ENCODE assay signal across 8 mouse cellular contexts in genomic region chr15:81585746-81586461, GRCm38 (mm10). TPM values are rescaled to one million over a fixed set of nuclear protein-coding genes. Genes with fewer than 3 reads are reported as not detected.
A peak's percentile ranks its signal among the peaks of the same experiment; 100 is the strongest.
DNase-seq lines count a peak whose midpoint lies in the region; ATAC-seq and TF ChIP-seq lines count a peak whose summit lies in the region.

No protein-coding gene starts in this region.

- peak overlapping the region; percentile 74 for H3K4me2 ChIP-seq in hindbrain, embryonic 16.5 days (ENCODE audit: low read length)

- 1% methylated on average over 64 of the region's 77 CpGs for WGBS in hindbrain, embryonic 16.5 days
- under 1% methylated on average over 58 of the region's 77 CpGs for WGBS in macrophage (ENCODE audit: missing documents)

- H3K79me2 ChIP-seq in macrophage (ENCODE audit: inconsistent target) = peaks cover 48% of the 10 kb centered on the region

- peaks cover 21% of the 10 kb centered on the region for H3K4me1 ChIP-seq in hindbrain, embryonic 16.5 days (ENCODE audit: control insufficient read depth, insufficient read depth, low read depth, low read length)

- peak; percentile 72 for ATAC-seq in hindbrain, embryonic 16.5 days

- intact Hi-C loops in left cerebral cortex, adult 2 months (cut with DNase I) = loop anchor here (1.0 to 2.0 kb wide), 3 partner anchors 63 to 186 kb away; partner anchors contain the start of genes Rbx1, St13 and Xpnpep3

- H3K27ac ChIP-seq in hindbrain, embryonic 16.5 days (ENCODE audit: low read depth, low read length) = peak overlapping the region; percentile 100
- H3K27ac ChIP-seq in left cerebral cortex, adult 2 months = peak overlapping the region; percentile 100
- H3K27ac ChIP-seq in macrophage = peak overlapping the region; percentile 93

- H3K9me3 ChIP-seq in hindbrain, embryonic 16.5 days (ENCODE audit: control insufficient read depth, low read length) = no peaks in the 10 kb centered on the region

- no peaks in the 10 kb centered on the region for H3K27me3 ChIP-seq in hindbrain, embryonic 16.5 days (replicated peaks; ENCODE audit: control insufficient read depth, insufficient read depth, low read length)

- TF ChIP-seq CTCF in left cerebral cortex, adult 2 months (IDR thresholded peaks at IDR 0.05) = no peak; the same call in none of the 2 replicates

- DNase-seq in T-cell, adult 2 months (ENCODE audit: low spot score) = peak; percentile 86
- DNase-seq in cerebellum, postnatal 36 days = peak; percentile 83 to 89
- DNase-seq in gastrocnemius, adult 18-20 months (ENCODE audit: low spot score) = peak; percentile 88
- peak; percentile 79 to 85 for DNase-seq in left cerebral cortex, adult 2 months (ENCODE audit: extremely low spot score in 1 of 2, low spot score in 2 of 2)
- DNase-seq in right cerebral cortex, adult 18-20 months = peak; percentile 86
- DNase-seq in urinary bladder, adult 2 months (ENCODE audit: low spot score) = peak; percentile 84

- peak overlapping the region; percentile 98 for H3K4me3 ChIP-seq in hindbrain, embryonic 16.5 days (ENCODE audit: low read length)
- H3K4me3 ChIP-seq in left cerebral cortex, adult 2 months = peak overlapping the region; percentile 79
- H3K4me3 ChIP-seq in macrophage (ENCODE audit: inconsistent target) = peak overlapping the region; percentile 95

- H3K9ac ChIP-seq in hindbrain, embryonic 16.5 days (ENCODE audit: low read depth, low read length) = peak overlapping the region; percentile 100

- 0 out of 2 replicates have a peak, but pooled peaks cover 2% of the 10 kb centered on the region for H3K36me3 ChIP-seq in hindbrain, embryonic 16.5 days (ENCODE audit: control insufficient read depth, insufficient read depth, low read length)
- H3K36me3 ChIP-seq in macrophage (ENCODE audit: inconsistent target) = peaks cover 4% of the 10 kb centered on the region; the same call in 1 of the 2 replicates

RNA-seq across cellular contexts. Expression of gene Ep300, which starts 0.8 kb away (rescaled TPM):
- total RNA-seq in gastrocnemius, adult 18-20 months (2021) = 10 to 100 TPM; 41.3 to 43.2 TPM
- 17.3 and 21.4 TPM in 2 replicates for polyA plus RNA-seq in hindbrain, embryonic 16.5 days (2015; fragmentation: Nextera tagmentation; extraction: Ambion mirVana)
- total RNA-seq in left cerebral cortex, adult 2 months (2021) = 10 to 100 TPM; 76.0 to 77.3 TPM
- total RNA-seq in macrophage (2018; cell fraction: chromatin; rRNA removed) = 100 to 1,000 TPM in 21 of 26 experiments, 10 to 100 TPM in 5; 49.1 to 387 (median 265) TPM
- 100 to 1,000 TPM in 7 of 26 experiments, 10 to 100 TPM in 19; 41.1 to 127 (median 83.1) TPM for total RNA-seq in macrophage (2018; cell fraction: cytosol; rRNA removed)
- 100 to 1,000 TPM in 22 of 26 experiments, 10 to 100 TPM in 4; 65.4 to 264 (median 161) TPM for total RNA-seq in macrophage (2018; cell fraction: nucleus; rRNA removed)
- 31.6 to 55.1 TPM (median 36.1 TPM) in 3 replicates for polyA plus RNA-seq in macrophage (2018)
- 15.4 and 32.8 TPM in 2 replicates for polyA plus RNA-seq in urinary bladder, adult 2 months (2012; rRNA removed)

Comparison
In these comparisons a context has a peak if more than half of its experiments do, and no peak if none do; other contexts are left out.
1. Peak in every context shown above with its lines: DNase-seq, ATAC-seq, H3K4me3 ChIP-seq and H3K27ac ChIP-seq.